Mouse (Mus musculus) stomach, embryonic 16.5 days (tissue): Measurements from ENCODE around the gene Pmm2. TPM values are rescaled to one million over a fixed set of nuclear protein-coding genes. Genes with fewer than 3 reads are reported as not detected.
A peak's percentile ranks its signal among the peaks of the same experiment; 100 is the strongest.

Source experiments
- ATAC-seq: fragments of 200-750 bp; cut with Nextera tagmentation; 2 replicates; pipeline ENCODE4 v1.8.0; 2017; ENCODE audit warnings: moderate number of reproducible peaks, moderate TSS enrichment; ENCODE audit not compliant: insufficient read depth, low FRiP score
- H3K27ac ChIP-seq: fragments of 300-500 bp; sonication (generic); 2 replicates; pipeline ENCODE4 v1.5.1; 2014; ENCODE audit warnings: low read length
- H3K27me3 ChIP-seq: fragments of 300-500 bp; sonication (generic); 2 replicates; pipeline ENCODE4 v1.6.1; 2014; ENCODE audit warnings: low read length, control low read depth, mixed read lengths; ENCODE audit not compliant: control insufficient read depth, insufficient read depth
- H3K36me3 ChIP-seq: fragments of 300-500 bp; sonication (generic); 2 replicates; pipeline ENCODE4 v1.6.1; 2014; ENCODE audit warnings: low read length; ENCODE audit not compliant: control insufficient read depth, insufficient read depth
- H3K4me1 ChIP-seq: fragments of 300-500 bp; sonication (generic); 2 replicates; pipeline ENCODE4 v1.6.1; 2014; ENCODE audit warnings: low read length, control low read depth, mixed read lengths; ENCODE audit not compliant: control insufficient read depth, insufficient read depth
- H3K4me2 ChIP-seq: fragments of 300-500 bp; sonication (generic); 2 replicates; pipeline ENCODE4 v1.6.1; 2014; ENCODE audit warnings: low read depth, low read length, mixed read lengths
- H3K4me3 ChIP-seq: fragments of 300-500 bp; sonication (generic); replicated peaks from 2 replicates; pipeline ENCODE4 v1.5.1; 2014; ENCODE audit warnings: mild to moderate bottlenecking, low read length
- H3K9ac ChIP-seq: fragments of 300-500 bp; sonication (generic); 2 replicates; pipeline ENCODE4 v1.6.1; 2014; ENCODE audit warnings: low read length
- H3K9me3 ChIP-seq: fragments of 300-500 bp; sonication (generic); replicated peaks from 2 replicates; pipeline ENCODE4 v1.6.1; 2016; ENCODE audit warnings: low read length, control low read depth; ENCODE audit not compliant: control insufficient read depth
- WGBS: fragments of 180-500 bp; shearing (Covaris S2); extraction: QIAGEN DNeasy Blood & Tissue Kit; methylation state at CpG from one replicate; pipeline ENCODE4 v1.1.7; 2014; 5-methylcytosine and 5-hydroxymethylcytosine counted together
- polyA plus RNA-seq: library from polyadenylated mRNA; unstranded; fragments of >200 nt; fragmentation: Nextera tagmentation; extraction: Ambion mirVana; gene quantifications from 2 replicates; pipeline ENCODE4 v1.2.1, GENCODE M21; 2015

Gene Pmm2
- polyA plus RNA-seq, 1 experiment from 2014 or later = 63.4 TPM

- peak overlapping the region; percentile 72 for H3K27ac ChIP-seq
- peak overlapping the region; percentile 29; the same call in 1 of the 2 replicates for H3K4me2 ChIP-seq
- H3K4me3 ChIP-seq = no peak overlapping the region
- no peaks in the 10 kb centered on the region for H3K9me3 ChIP-seq
- peaks cover 18% of the 10 kb centered on the region for H3K4me1 ChIP-seq
- no peak overlapping the region; the same call in 1 of the 2 replicates for H3K9ac ChIP-seq
- H3K27me3 ChIP-seq = no peaks in the 10 kb centered on the region
- WGBS = 16% methylated on average over 10 of the region's 10 CpGs
- H3K36me3 ChIP-seq = no peaks in the 10 kb centered on the region
- ATAC-seq = no peak
Observed at GRCm38 (mm10) chr16:8619659-8620314, 17.7 kb upstream of the Pmm2 start.

- Histone ChIP-seq H3K9me3 (no peaks in the 10 kb centered on the region), H3K27ac (peak overlapping the region; percentile 72), H3K27me3 (no peaks in the 10 kb centered on the region), H3K9ac (no peak overlapping the region), H3K4me1 (peaks cover 18% of the 10 kb centered on the region), H3K4me3 (no peak overlapping the region), H3K4me2 (peak overlapping the region; percentile 29; the same call in 1 of the 2 replicates), H3K36me3 (no peaks in the 10 kb centered on the region)
- WGBS = 44% methylated on average over 16 of the region's 16 CpGs
- peak; percentile 81; the same call in 1 of the 2 replicates for ATAC-seq
Observed at GRCm38 (mm10) chr16:8620315-8621115, 17.0 kb upstream of the Pmm2 start.

GRCm38 (mm10) chr16:8630419-8630818 is 7.1 kb upstream of the Pmm2 start:
- H3K9me3 ChIP-seq = no peaks in the 10 kb centered on the region
- no peak overlapping the region for H3K27ac ChIP-seq
- no peaks in the 10 kb centered on the region for H3K27me3 ChIP-seq
- no peak for ATAC-seq
- no peak overlapping the region for H3K4me2 ChIP-seq
- 76% methylated on average over 2 of the region's 2 CpGs for WGBS
- no peaks in the 10 kb centered on the region for H3K4me1 ChIP-seq
- H3K36me3 ChIP-seq = peaks cover 7% of the 10 kb centered on the region; the same call in 1 of the 2 replicates
- H3K9ac ChIP-seq = no peak overlapping the region
- H3K4me3 ChIP-seq = no peak overlapping the region

- no peak overlapping the region for H3K4me3 ChIP-seq
Observed at GRCm38 (mm10) chr16:8631428-8631827, 6.0 kb upstream of the Pmm2 start.

GRCm38 (mm10) chr16:8636867-8637216 is 632 bp upstream of the Pmm2 start:
- H3K4me1 ChIP-seq = peaks cover 16% of the 10 kb centered on the region
- peak overlapping the region; percentile 89 for H3K9ac ChIP-seq
- WGBS = under 1% methylated on average over 13 of the region's 13 CpGs
- H3K4me2 ChIP-seq = peak overlapping the region; percentile 93
- H3K36me3 ChIP-seq = peaks cover 10% of the 10 kb centered on the region; the same call in 1 of the 2 replicates
- H3K9me3 ChIP-seq = no peaks in the 10 kb centered on the region
- peak; percentile 22; the same call in 1 of the 2 replicates for ATAC-seq
- peak overlapping the region; percentile 75 for H3K4me3 ChIP-seq
- H3K27ac ChIP-seq = peak overlapping the region; percentile 89
- no peaks in the 10 kb centered on the region for H3K27me3 ChIP-seq

More at GRCm38 (mm10) chr16:8631428-8631827, 6.0 kb upstream of the Pmm2 start:
- no peak overlapping the region for H3K4me2 ChIP-seq
- ATAC-seq = no peak
- 83% methylated on average over 5 of the region's 5 CpGs for WGBS
- peaks cover 6% of the 10 kb centered on the region for H3K4me1 ChIP-seq
- H3K9ac ChIP-seq = no peak overlapping the region
- H3K27ac ChIP-seq = no peak overlapping the region
- no peaks in the 10 kb centered on the region for H3K9me3 ChIP-seq
- no peaks in the 10 kb centered on the region for H3K27me3 ChIP-seq
- peaks cover 10% of the 10 kb centered on the region; the same call in 1 of the 2 replicates for H3K36me3 ChIP-seq

GRCm38 (mm10) chr16:8638131-8638530 is 657 bp downstream of the Pmm2 start:
- ATAC-seq = no peak
- WGBS = 26% methylated on average over 7 of the region's 7 CpGs

GRCm38 (mm10) chr16:8639466-8640191 is 2.2 kb downstream of the Pmm2 start:
- no peak for ATAC-seq
- Histone ChIP-seq H3K4me1 (peaks cover 16% of the 10 kb centered on the region), H3K4me3 (no peak overlapping the region), H3K9ac (no peak overlapping the region), H3K27ac (no peak overlapping the region), H3K36me3 (peaks cover 17% of the 10 kb centered on the region), H3K27me3 (no peaks in the 10 kb centered on the region), H3K9me3 (no peaks in the 10 kb centered on the region), H3K4me2 (no peak overlapping the region)
- WGBS = 71% methylated on average over 11 of the region's 11 CpGs

More at GRCm38 (mm10) chr16:8638131-8638530, 657 bp downstream of the Pmm2 start:
- no peaks in the 10 kb centered on the region for H3K27me3 ChIP-seq
- H3K4me2 ChIP-seq = peak overlapping the region; percentile 56
- H3K9me3 ChIP-seq = no peaks in the 10 kb centered on the region
- H3K4me1 ChIP-seq = peaks cover 16% of the 10 kb centered on the region
- H3K36me3 ChIP-seq = peaks cover 7% of the 10 kb centered on the region
- peak overlapping the region; percentile 89 for H3K27ac ChIP-seq
- H3K9ac ChIP-seq = peak overlapping the region; percentile 89
- peak overlapping the region; percentile 75 for H3K4me3 ChIP-seq

GRCm38 (mm10) chr16:8643855-8644254 is 6.4 kb downstream of the Pmm2 start:
- Histone ChIP-seq H3K4me3 (no peak overlapping the region), H3K4me1 (peaks cover under 1% of the 10 kb centered on the region), H3K27me3 (no peaks in the 10 kb centered on the region), H3K36me3 (peaks cover 20% of the 10 kb centered on the region), H3K27ac (no peak overlapping the region), H3K9ac (no peak overlapping the region), H3K9me3 (no peaks in the 10 kb centered on the region), H3K4me2 (no peak overlapping the region)
- ATAC-seq = peak; percentile 76; the same call in 1 of the 2 replicates
- 66% methylated on average over 2 of the region's 2 CpGs for WGBS
